Mouse (Mus musculus) CD8-positive naive resting alpha-beta T cell, adult 2 months (primary cell): ENCODE measurements around the gene Gm8453.
"Not testable (repeated sequence)": the region's sequence is repeated elsewhere in the genome, so short reads cannot be mapped to it uniquely, and the experiment has no call there.

Experiments used
- DNase-seq, 2 experiments: peaks; one replicate each; pipeline ENCODE4 v3.0.0; 2022; ENCODE audit warnings: low read depth in 2 of 2, low spot score in 2 of 2

Gm8453 gene

GRCm38 (mm10) chr7:22229384-22229783, at the start of gene Gm8453:
TSS of gene Gm8453 (minus strand) at chr7:22229484.
- not testable (repeated sequence) for DNase-seq

GRCm38 (mm10) chr7:22201164-22201563, 28.1 kb downstream of the Gm8453 start, which contains the start of gene Gm8653:
TSS of gene Gm8653 (minus strand) at chr7:22201264.
- DNase-seq = not testable (repeated sequence)

- DNase-seq = not testable (repeated sequence)
Observed at GRCm38 (mm10) chr7:22189077-22189476, 40.2 kb downstream of the Gm8453 start, which contains the start of gene Vmn1r143. TSS of gene Vmn1r143 (plus strand) at chr7:22189377.
